Mouse (Mus musculus) small intestine, adult 2 months (tissue): ENCODE data around the gene Usmg5.

Source experiments
- CTCF ChIP-seq: fragments of 200-500 bp; IDR thresholded peaks from 2 replicates; pipeline ENCODE4 v1.5.1; 2012; ENCODE audit warnings: low read depth, mild to moderate bottlenecking, control low read depth, inconsistent platforms, low read length, moderate library complexity, mixed read lengths; ENCODE audit not compliant: insufficient replicate concordance, insufficient read length; ENCODE audit errors: extremely low read depth
- POLR2A ChIP-seq: fragments of 200-500 bp; IDR thresholded peaks from 2 replicates; pipeline ENCODE4 v1.6.1; 2012; ENCODE audit warnings: low read depth, mild to moderate bottlenecking, control low read depth, inconsistent platforms, low read length, moderate library complexity

GRCm38 (mm10) chr19:47122802-47123201, 32.4 kb upstream of the Usmg5 start:
- peak; percentile 77; the same call in 1 of the 2 replicates for TF ChIP-seq CTCF
- no peak for TF ChIP-seq POLR2A
